Mouse (Mus musculus) layer of hippocampus, postnatal 25 days (tissue): ENCODE measurements around the gene Pdzd8. TPM values are rescaled to one million over a fixed set of nuclear protein-coding genes. Genes with fewer than 3 reads are reported as not detected.
A peak's percentile ranks its signal among the peaks of the same experiment; 100 is the strongest.

Source experiments
- DNase-seq, 2 experiments: peaks; one replicate each; pipeline ENCODE4 v3.0.0; 2022; ENCODE audit warnings: mixed read lengths in 2 of 2, low spot score in 1 of 2; ENCODE audit errors: extremely low spot score in 1 of 2
- total RNA-seq, 2 experiments: library from RNA; stranded (reverse); gene quantifications; 2 replicates each; pipeline ENCODE4 v1.2.3; 2021

Pdzd8 gene
- 10 to 100 TPM; 50.0 to 52.6 TPM for total RNA-seq

GRCm38 (mm10) chr19:59345658-59346283, at the start of gene Pdzd8:
Pdzd8 (minus strand) TSS chr19:59345780.
- DNase-seq: peak; percentile 75 to 91

GRCm38 (mm10) chr19:59393777-59394441, 48.3 kb upstream of the Pdzd8 start:
- peak in 1 of 2 experiments; percentile 13 for DNase-seq

GRCm38 (mm10) chr19:59388847-59389606, 43.4 kb upstream of the Pdzd8 start:
- peak; percentile 53 to 74 for DNase-seq

GRCm38 (mm10) chr19:59388399-59388798, 42.8 kb upstream of the Pdzd8 start:
- DNase-seq: peak; percentile 13 to 14

GRCm38 (mm10) chr19:59387178-59387577, 41.6 kb upstream of the Pdzd8 start:
- peak in 1 of 2 experiments; percentile 58 for DNase-seq

- no peak for DNase-seq
These were observed 39.3 kb upstream of the Pdzd8 start for GRCm38 (mm10) chr19:59384582-59385495.

- DNase-seq: no peak
These were observed 36.9 kb upstream of the Pdzd8 start for GRCm38 (mm10) chr19:59382416-59382917.

- no peak for DNase-seq
These were observed 34.4 kb upstream of the Pdzd8 start for GRCm38 (mm10) chr19:59379995-59380394.

- DNase-seq: no peak
These were observed 30.9 kb upstream of the Pdzd8 start for GRCm38 (mm10) chr19:59376481-59376880.

GRCm38 (mm10) chr19:59374940-59375339, 29.4 kb upstream of the Pdzd8 start:
- DNase-seq: no peak

- DNase-seq: no peak
These were observed 27.3 kb upstream of the Pdzd8 start for GRCm38 (mm10) chr19:59372928-59373327.

- DNase-seq: no peak
These were observed 25.4 kb upstream of the Pdzd8 start for GRCm38 (mm10) chr19:59371016-59371415.

- DNase-seq: no peak
These were observed 22.3 kb upstream of the Pdzd8 start for GRCm38 (mm10) chr19:59367892-59368291.

GRCm38 (mm10) chr19:59366724-59367123, 21.1 kb upstream of the Pdzd8 start:
- DNase-seq: no peak

- DNase-seq: no peak
These were observed 18.1 kb upstream of the Pdzd8 start for GRCm38 (mm10) chr19:59363666-59364065.

- DNase-seq: no peak
These were observed 17.1 kb upstream of the Pdzd8 start for GRCm38 (mm10) chr19:59362646-59363045.

- DNase-seq: no peak
These were observed 14.9 kb upstream of the Pdzd8 start for GRCm38 (mm10) chr19:59360486-59360896.

- no peak for DNase-seq
These were observed 13.6 kb upstream of the Pdzd8 start for GRCm38 (mm10) chr19:59359202-59359601.

GRCm38 (mm10) chr19:59357878-59358277, 12.3 kb upstream of the Pdzd8 start:
- no peak for DNase-seq
